Mouse (Mus musculus) granulocyte monocyte progenitor cell, adult 5-6 weeks (primary cell): Measurements from ENCODE around the gene Ccer2. TPM values are rescaled to one million over a fixed set of nuclear protein-coding genes. Genes with fewer than 3 reads are reported as not detected.

ENCODE experiments used
- total RNA-seq, 2 experiments: library from RNA; stranded (forward) in 1 of 2; stranded (reverse) in 1 of 2; fragments of 200-712, 200-1000 nt in 1 of 2; fragments of >200 nt in 1 of 2; fragmentation: Nextera tagmentation in 1 of 2; gene quantifications; 2 replicates each; pipeline ENCODE4 v1.2.3; 2014 to 2017

Ccer2 gene
- total RNA-seq, 2 experiments from 2014 or later, result not detected

Other genes with a start within 250 kb of the Ccer2 start
- gene Ifnl2, start 245.7 kb upstream of the Ccer2 start, total RNA-seq (2014; fragmentation: Nextera tagmentation), result not detected in 2 replicates
- gene Ifnl2, start 245.7 kb upstream of the Ccer2 start, total RNA-seq (2017), result not detected in 2 replicates
- not detected in 2 replicates for gene Ifnl3, start 233.3 kb upstream of the Ccer2 start, total RNA-seq (2014; fragmentation: Nextera tagmentation)
- not detected in 2 replicates for gene Ifnl3, start 233.3 kb upstream of the Ccer2 start, total RNA-seq (2017)
- not detected in 2 replicates for gene Sycn, start 215.3 kb upstream of the Ccer2 start, total RNA-seq (2014; fragmentation: Nextera tagmentation)
- gene Sycn, start 215.3 kb upstream of the Ccer2 start, total RNA-seq (2017), result not detected in 2 replicates
- not detected in 2 replicates for gene Nccrp1, start 208.9 kb upstream of the Ccer2 start, total RNA-seq (2014; fragmentation: Nextera tagmentation)
- not detected in 2 replicates for gene Nccrp1, start 208.9 kb upstream of the Ccer2 start, total RNA-seq (2017)
- gene Samd4b, start 158.0 kb upstream of the Ccer2 start, total RNA-seq (2014; fragmentation: Nextera tagmentation), result 17.5 and 25.0 TPM in 2 replicates
- 3.4 and 3.9 TPM in 2 replicates for gene Samd4b, start 158.0 kb upstream of the Ccer2 start, total RNA-seq (2017)
- gene Pak4, start 158.0 kb upstream of the Ccer2 start, total RNA-seq (2014; fragmentation: Nextera tagmentation), result 3.2 and 3.7 TPM in 2 replicates
- gene Pak4, start 158.0 kb upstream of the Ccer2 start, total RNA-seq (2017), result 3.4 and 6.4 TPM in 2 replicates
- not detected in 2 replicates for gene Acp7, start 124.8 kb upstream of the Ccer2 start, total RNA-seq (2014; fragmentation: Nextera tagmentation)
- gene Acp7, start 124.8 kb upstream of the Ccer2 start, total RNA-seq (2017), result not detected in 2 replicates
- 4.3 TPM in 1 of 2 replicates, not detected in the other for gene Fbxo27, start 63.3 kb upstream of the Ccer2 start, total RNA-seq (2014; fragmentation: Nextera tagmentation)
- gene Fbxo27, start 63.3 kb upstream of the Ccer2 start, total RNA-seq (2017), result 0.17 TPM in 1 of 2 replicates, not detected in the other
- 1.3 and 3.3 TPM in 2 replicates for gene Fbxo17, start 39.4 kb upstream of the Ccer2 start, total RNA-seq (2014; fragmentation: Nextera tagmentation)
- gene Fbxo17, start 39.4 kb upstream of the Ccer2 start, total RNA-seq (2017), result 1.3 and 2.1 TPM in 2 replicates
- gene Mrps12, start 14.4 kb upstream of the Ccer2 start, total RNA-seq (2014; fragmentation: Nextera tagmentation), result 125 and 177 TPM in 2 replicates
- gene Mrps12, start 14.4 kb upstream of the Ccer2 start, total RNA-seq (2017), result 33.2 and 41.8 TPM in 2 replicates
- gene Sars2, start 14.2 kb upstream of the Ccer2 start, total RNA-seq (2014; fragmentation: Nextera tagmentation), result 19.6 and 21.6 TPM in 2 replicates
- 10.4 and 12.4 TPM in 2 replicates for gene Sars2, start 14.2 kb upstream of the Ccer2 start, total RNA-seq (2017)
- gene Sirt2, start 10.6 kb downstream of the Ccer2 start, total RNA-seq (2014; fragmentation: Nextera tagmentation), result 49.5 and 50.5 TPM in 2 replicates
- 13.9 and 28.8 TPM in 2 replicates for gene Sirt2, start 10.6 kb downstream of the Ccer2 start, total RNA-seq (2017)
- 22.0 and 36.0 TPM in 2 replicates for gene Nfkbib, start 11.3 kb downstream of the Ccer2 start, total RNA-seq (2014; fragmentation: Nextera tagmentation)
- 20.0 and 24.1 TPM in 2 replicates for gene Nfkbib, start 11.3 kb downstream of the Ccer2 start, total RNA-seq (2017)
- gene Rinl, start 32.8 kb downstream of the Ccer2 start, total RNA-seq (2014; fragmentation: Nextera tagmentation), result 67.9 and 72.3 TPM in 2 replicates
- 55.9 and 75.5 TPM in 2 replicates for gene Rinl, start 32.8 kb downstream of the Ccer2 start, total RNA-seq (2017)
- 466 and 510 TPM in 2 replicates for gene Hnrnpl, start 52.4 kb downstream of the Ccer2 start, total RNA-seq (2014; fragmentation: Nextera tagmentation)
- 276 and 296 TPM in 2 replicates for gene Hnrnpl, start 52.4 kb downstream of the Ccer2 start, total RNA-seq (2017)
- 125 and 134 TPM in 2 replicates for gene Ech1, start 69.0 kb downstream of the Ccer2 start, total RNA-seq (2014; fragmentation: Nextera tagmentation)
- 76.3 and 99.3 TPM in 2 replicates for gene Ech1, start 69.0 kb downstream of the Ccer2 start, total RNA-seq (2017)
- gene Lgals4, start 77.7 kb downstream of the Ccer2 start, total RNA-seq (2014; fragmentation: Nextera tagmentation), result 20.5 and 20.8 TPM in 2 replicates
- gene Lgals4, start 77.7 kb downstream of the Ccer2 start, total RNA-seq (2017), result 3.9 and 6.6 TPM in 2 replicates
- gene Lgals7, start 107.7 kb downstream of the Ccer2 start, total RNA-seq (2014; fragmentation: Nextera tagmentation), result not detected in 2 replicates
- gene Lgals7, start 107.7 kb downstream of the Ccer2 start, total RNA-seq (2017), result not detected in 2 replicates
- not detected in 2 replicates for gene Capn12, start 125.2 kb downstream of the Ccer2 start, total RNA-seq (2014; fragmentation: Nextera tagmentation)
- gene Capn12, start 125.2 kb downstream of the Ccer2 start, total RNA-seq (2017), result 0.13 TPM in 1 of 2 replicates, not detected in the other
- gene Actn4, start 206.2 kb downstream of the Ccer2 start, total RNA-seq (2014; fragmentation: Nextera tagmentation), result 85.8 and 94.3 TPM in 2 replicates
- 40.2 and 47.1 TPM in 2 replicates for gene Actn4, start 206.2 kb downstream of the Ccer2 start, total RNA-seq (2017)
- 474 TPM in 2 replicates for gene Eif3k, start 225.7 kb downstream of the Ccer2 start, total RNA-seq (2014; fragmentation: Nextera tagmentation)
- 400 and 462 TPM in 2 replicates for gene Eif3k, start 225.7 kb downstream of the Ccer2 start, total RNA-seq (2017)
- gene Map4k1, start 225.9 kb downstream of the Ccer2 start, total RNA-seq (2014; fragmentation: Nextera tagmentation), result 46.1 and 62.3 TPM in 2 replicates
- gene Map4k1, start 225.9 kb downstream of the Ccer2 start, total RNA-seq (2017), result 42.4 and 48.7 TPM in 2 replicates